Mouse (Mus musculus): ENCODE data around the gene Gm17027.
"Not testable (repeated sequence)": the region's sequence is repeated elsewhere in the genome, so short reads cannot be mapped to it uniquely, and the experiment has no call there.

Gm17027 gene

DNA sequence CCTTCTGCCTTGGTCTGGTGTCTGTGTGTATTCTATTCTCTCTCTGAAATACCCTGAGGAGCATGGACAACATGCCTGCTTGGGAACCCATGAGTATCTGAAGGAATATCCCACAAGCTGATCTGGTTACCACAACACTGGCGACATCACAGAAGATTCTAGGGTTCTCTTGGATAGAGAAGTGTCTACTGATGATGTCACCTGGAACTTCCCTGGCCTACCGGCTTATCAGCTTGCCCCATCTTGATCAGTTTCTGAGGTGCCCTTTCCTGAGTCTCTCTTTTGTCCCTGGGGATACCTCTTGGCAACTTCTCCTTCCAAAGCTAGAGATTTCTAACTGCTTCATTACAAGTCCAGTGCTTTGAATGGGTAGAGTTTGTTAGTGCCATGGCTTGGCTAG is at the start of gene Gm17027:
Gene Gm17027, minus strand, starts transcription at position 101 of the 400 bp plus-strand sequence.
- not testable (repeated sequence) for DNase-seq (ENCODE audit: low spot score)

DNA sequence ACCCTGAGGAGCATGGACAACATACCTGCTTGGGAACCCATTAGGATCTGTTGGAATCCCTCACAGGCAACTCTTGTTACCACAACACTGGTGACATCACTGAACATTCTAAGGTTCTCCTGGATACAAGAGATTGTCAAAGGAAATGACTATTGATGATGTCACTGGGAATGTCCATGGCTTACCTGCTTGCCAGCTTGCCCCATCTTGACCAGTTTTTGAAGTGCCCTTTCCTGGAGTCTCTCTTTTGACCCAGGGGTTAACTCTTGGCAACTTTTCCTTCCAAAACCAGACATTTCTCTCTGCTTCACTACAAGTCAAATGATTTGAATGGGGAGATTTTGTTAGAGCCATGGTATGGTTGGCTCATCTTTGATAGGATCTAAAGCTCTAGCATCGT is 28.3 kb upstream of the Gm17027 start, which contains the start of gene Gm3573:
Gene Gm3573, minus strand, starts transcription at position 101 of the 400 bp plus-strand sequence.
- DNase-seq (ENCODE audit: low spot score) = not testable (repeated sequence)

DNA sequence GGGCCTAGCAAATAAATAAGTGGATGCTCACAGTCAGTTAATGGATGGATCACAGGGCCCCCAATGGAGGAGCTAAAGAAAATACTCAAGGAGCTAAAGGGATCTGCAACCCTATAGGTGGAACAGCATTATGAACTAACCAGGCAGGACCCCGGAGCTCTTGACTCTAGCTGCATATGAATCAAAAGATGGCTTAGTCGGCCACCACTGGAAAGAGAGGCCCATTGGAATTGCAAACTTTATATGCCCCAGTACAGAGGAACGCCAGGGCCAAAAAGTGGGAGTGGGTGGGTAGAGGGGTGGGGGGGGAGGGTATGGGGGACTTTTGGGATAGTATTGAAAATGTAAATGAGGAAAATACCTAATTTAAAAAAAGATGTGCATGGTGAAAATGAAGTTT is 21.5 kb upstream of the Gm17027 start:
- not testable (repeated sequence) for DNase-seq (ENCODE audit: low spot score)

DNA sequence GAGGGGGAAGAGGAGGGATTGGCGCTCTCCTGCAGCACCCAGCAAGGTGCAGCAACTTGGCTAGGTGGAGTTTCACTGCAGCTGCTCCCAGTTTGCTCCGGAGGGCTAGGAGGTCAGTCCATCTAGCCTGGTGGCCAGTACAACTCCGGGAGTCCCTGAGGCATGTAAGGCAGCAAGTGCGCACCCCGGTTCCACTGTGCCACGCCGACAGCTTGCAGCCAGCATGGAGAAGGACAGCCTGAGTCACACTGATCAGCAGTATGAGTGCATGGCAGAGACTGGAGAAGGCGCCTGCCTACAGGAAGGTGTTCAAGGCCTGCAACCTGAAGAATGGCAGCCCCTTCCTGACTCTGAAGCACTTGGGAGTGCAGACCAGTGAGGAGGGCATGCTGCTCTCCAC is 27.9 kb downstream of the Gm17027 start:
- DNase-seq (ENCODE audit: low spot score) = not testable (repeated sequence)

DNA sequence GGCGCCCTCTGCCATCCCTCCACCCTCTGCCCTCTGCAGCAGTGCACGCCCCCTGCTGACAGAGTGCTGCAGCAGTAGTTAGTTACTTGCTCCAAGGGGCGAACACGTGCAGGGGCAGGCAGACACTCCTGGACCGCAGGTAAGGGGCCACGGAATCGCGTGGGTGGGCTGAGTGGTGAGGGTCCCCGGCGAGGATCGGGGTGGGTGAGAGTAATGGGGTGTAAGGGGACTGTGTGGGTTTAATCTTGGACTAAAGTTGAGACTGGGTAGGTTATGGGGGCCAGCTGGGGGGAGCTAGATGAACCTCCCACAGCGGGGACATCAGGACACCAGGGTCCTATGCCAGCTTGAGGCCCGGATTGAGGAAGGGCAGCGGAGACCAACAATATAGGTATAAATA is 28.6 kb downstream of the Gm17027 start:
- not testable (repeated sequence) for DNase-seq (ENCODE audit: low spot score)

DNA sequence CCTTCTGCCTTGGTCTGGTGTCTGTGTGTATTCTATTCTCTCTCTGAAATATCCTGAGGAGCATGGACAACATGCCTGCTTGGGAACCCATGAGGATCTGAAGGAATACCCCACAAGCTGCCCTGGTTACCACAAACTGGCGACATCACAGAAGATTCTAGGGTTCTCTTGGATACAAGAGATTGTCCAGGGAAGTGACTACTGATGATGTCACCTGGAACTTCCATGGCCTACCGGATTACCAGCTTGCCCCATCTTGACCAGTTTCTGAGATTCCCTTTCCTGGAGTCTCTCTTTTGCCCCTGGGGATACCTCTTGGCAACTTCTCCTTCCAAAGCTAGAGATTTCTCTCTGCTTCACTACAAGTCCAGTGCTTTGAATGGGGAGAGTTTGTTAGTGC is 45.2 kb downstream of the Gm17027 start, which contains the start of gene Gm7951:
Gene Gm7951, minus strand, starts transcription at position 101 of the 400 bp plus-strand sequence.
- DNase-seq (ENCODE audit: low spot score) = not testable (repeated sequence)

All from lung, postnatal 25 days (tissue).